ENCODE assay signal across 17 mouse cellular contexts in genomic region chr6:13828877-13829276, GRCm38 (mm10). TPM values are rescaled to one million over a fixed set of nuclear protein-coding genes. Genes with fewer than 3 reads are reported as not detected.
"Had no signal": no experiment of that assay in that cellular context is flagged by ENCODE, and none has a peak within 500 bp of the region (broad histone marks: within the 10 kb centered on the region; RNA-seq: fewer than 3 reads in every experiment).

No protein-coding gene starts in this region.

- H3K36me3 ChIP-seq: neural tube, embryonic 12.5 days; neural tube, embryonic 13.5 days; neural tube, embryonic 15.5 days; stomach, embryonic 15.5 days had no signal

- H3K4me2 ChIP-seq: neural tube, embryonic 12.5 days; neural tube, embryonic 13.5 days; neural tube, embryonic 15.5 days; stomach, embryonic 15.5 days had no signal

- DNase-seq: retina, postnatal 1 day; right cerebral cortex, postnatal 14 days; right cerebral cortex, postnatal 25 days; right cerebral cortex, postnatal 4 days; spleen, adult 18-20 months; thymus, adult 18-20 months; thymus, adult 2 months; thymus, postnatal 14 days; thymus, postnatal 25 days; thymus, postnatal 36 days; thymus, postnatal 4 days had no signal

- H3K27ac ChIP-seq: neural tube, embryonic 12.5 days; neural tube, embryonic 13.5 days; neural tube, embryonic 15.5 days; stomach, embryonic 15.5 days; stomach, postnatal 0 days had no signal

- H3K4me3 ChIP-seq: neural tube, embryonic 12.5 days; neural tube, embryonic 13.5 days; neural tube, embryonic 15.5 days; stomach, embryonic 15.5 days had no signal

- H3K4me1 ChIP-seq: neural tube, embryonic 12.5 days; stomach, embryonic 15.5 days had no signal

- H3K27me3 ChIP-seq: neural tube, embryonic 12.5 days; neural tube, embryonic 13.5 days; neural tube, embryonic 15.5 days; stomach, embryonic 15.5 days had no signal

- H3K9ac ChIP-seq: neural tube, embryonic 12.5 days; neural tube, embryonic 13.5 days; neural tube, embryonic 15.5 days; stomach, embryonic 15.5 days had no signal

- H3K9me3 ChIP-seq: neural tube, embryonic 12.5 days; neural tube, embryonic 13.5 days; neural tube, embryonic 15.5 days; stomach, embryonic 15.5 days had no signal

RNA-seq across cellular contexts. Expression of gene Gpr85, which starts 10.9 kb away (rescaled TPM):
- total RNA-seq: neutrophil, adult 5-6 weeks had no signal
